Mouse (Mus musculus): ENCODE results near the gene Rab23.
"Not testable (repeated sequence)": the region's sequence is repeated elsewhere in the genome, so short reads cannot be mapped to it uniquely, and the experiment has no call there.

Gene Rab23

GRCm38 (mm10) chr1:33733044-33733443 lies 13.4 kb downstream of the Rab23 start:
- peak; percentile 45 for DNase-seq (ENCODE audit: low read depth, low spot score)

GRCm38 (mm10) chr1:33734001-33734685 lies 14.5 kb downstream of the Rab23 start:
- no peak for DNase-seq (ENCODE audit: low read depth, low spot score)

- no peak for DNase-seq (ENCODE audit: low read depth, low spot score)
Measured at GRCm38 (mm10) chr1:33738281-33738680, 18.6 kb downstream of the Rab23 start.

GRCm38 (mm10) chr1:33738681-33739278 lies 19.1 kb downstream of the Rab23 start:
- no peak for DNase-seq (ENCODE audit: low read depth, low spot score)

GRCm38 (mm10) chr1:33739302-33739701 lies 19.6 kb downstream of the Rab23 start:
- peak; percentile 91 for DNase-seq (ENCODE audit: low read depth, low spot score)

- peak; percentile 58 for DNase-seq (ENCODE audit: low read depth, low spot score)
Measured at GRCm38 (mm10) chr1:33742903-33743302, 23.2 kb downstream of the Rab23 start.

- DNase-seq (ENCODE audit: low read depth, low spot score) = not testable (repeated sequence)
Measured at GRCm38 (mm10) chr1:33744815-33745214, 25.1 kb downstream of the Rab23 start.

- DNase-seq (ENCODE audit: low read depth, low spot score) = no peak
Measured at GRCm38 (mm10) chr1:33745901-33746300, 26.2 kb downstream of the Rab23 start.

GRCm38 (mm10) chr1:33749109-33749508 lies 29.4 kb downstream of the Rab23 start:
- DNase-seq (ENCODE audit: low read depth, low spot score) = no peak

GRCm38 (mm10) chr1:33749709-33750108 lies 30.0 kb downstream of the Rab23 start:
- DNase-seq (ENCODE audit: low read depth, low spot score) = not testable (repeated sequence)

- no peak for DNase-seq (ENCODE audit: low read depth, low spot score)
Measured at GRCm38 (mm10) chr1:33751283-33751682, 31.6 kb downstream of the Rab23 start.

- no peak for DNase-seq (ENCODE audit: low read depth, low spot score)
Measured at GRCm38 (mm10) chr1:33754089-33754488, 34.4 kb downstream of the Rab23 start.

GRCm38 (mm10) chr1:33754965-33755735 lies 35.5 kb downstream of the Rab23 start:
- DNase-seq (ENCODE audit: low read depth, low spot score) = peak; percentile 11

- DNase-seq (ENCODE audit: low read depth, low spot score) = peak; percentile 21
Measured at GRCm38 (mm10) chr1:33755799-33756198, 36.1 kb downstream of the Rab23 start.

GRCm38 (mm10) chr1:33756258-33757032 lies 36.8 kb downstream of the Rab23 start:
- DNase-seq (ENCODE audit: low read depth, low spot score) = peak; percentile 67

GRCm38 (mm10) chr1:33757033-33757413 lies 37.3 kb downstream of the Rab23 start:
- peak; percentile 54 for DNase-seq (ENCODE audit: low read depth, low spot score)

- DNase-seq (ENCODE audit: low read depth, low spot score) = peak; percentile 35
Measured at GRCm38 (mm10) chr1:33757491-33758041, 37.9 kb downstream of the Rab23 start, which contains the start of gene Bag2. Gene Bag2 (minus strand): TSS chr1:33757795.

GRCm38 (mm10) chr1:33758488-33758887 lies 38.8 kb downstream of the Rab23 start:
- peak; percentile 33 for DNase-seq (ENCODE audit: low read depth, low spot score)

- DNase-seq (ENCODE audit: low read depth, low spot score) = no peak
Measured at GRCm38 (mm10) chr1:33763826-33764225, 44.1 kb downstream of the Rab23 start.

GRCm38 (mm10) chr1:33765468-33766080 lies 45.9 kb downstream of the Rab23 start:
- no peak for DNase-seq (ENCODE audit: low read depth, low spot score)

All from 3T3-L1 (cell line).